Mouse (Mus musculus) liver, adult 2 months (tissue): ENCODE results near the gene Gm3646.

Experiments
- CTCF ChIP-seq: fragments of 200-500 bp; IDR thresholded peaks from 2 replicates; pipeline ENCODE4 v1.5.1; 2011; ENCODE audit warnings: low read depth, low read length, control low read depth
- POLR2A ChIP-seq: fragments of 200-500 bp; IDR thresholded peaks from 2 replicates; pipeline ENCODE4 v1.6.1; 2011; ENCODE audit warnings: low read length, control low read depth; ENCODE audit not compliant: insufficient read depth; ENCODE audit errors: extremely low read depth

GRCm38 (mm10) chr1:39824902-39825301 lies 19.8 kb upstream of the Gm3646 start:
- TF ChIP-seq POLR2A: no peak
- no peak for TF ChIP-seq CTCF
